Mouse (Mus musculus) forebrain, embryonic 12.5 days (tissue): ENCODE results near the gene Dclk3. TPM values are rescaled to one million over a fixed set of nuclear protein-coding genes. Genes with fewer than 3 reads are reported as not detected.

Source experiments
- ATAC-seq: fragments of 200-750 bp; cut with Nextera tagmentation; 2 replicates; pipeline ENCODE4 v1.8.0; 2017; ENCODE audit warnings: moderate TSS enrichment; ENCODE audit not compliant: low FRiP score
- H3K27ac ChIP-seq: fragments of 300-500 bp; sonication (generic); 2 replicates; pipeline ENCODE4 v1.5.1; 2016; ENCODE audit warnings: mild to moderate bottlenecking
- H3K27me3 ChIP-seq: fragments of 300-500 bp; sonication (generic); 2 replicates; pipeline ENCODE4 v1.6.1; 2016; ENCODE audit warnings: mild to moderate bottlenecking
- H3K36me3 ChIP-seq: fragments of 300-500 bp; sonication (generic); replicated peaks from 2 replicates; pipeline ENCODE4 v1.6.1; 2016; ENCODE audit warnings: mild to moderate bottlenecking
- H3K4me1 ChIP-seq: fragments of 300-500 bp; sonication (generic); 2 replicates; pipeline ENCODE4 v1.6.1; 2016
- H3K4me2 ChIP-seq: fragments of 300-500 bp; sonication (generic); 2 replicates; pipeline ENCODE4 v1.6.1; 2016; ENCODE audit warnings: mild to moderate bottlenecking, moderate library complexity
- H3K4me3 ChIP-seq: fragments of 300-500 bp; sonication (generic); replicated peaks from 2 replicates; pipeline ENCODE4 v1.5.1; 2016; ENCODE audit warnings: mild to moderate bottlenecking
- H3K9ac ChIP-seq: fragments of 300-500 bp; sonication (generic); 2 replicates; pipeline ENCODE4 v1.6.1; 2016; ENCODE audit warnings: mild to moderate bottlenecking
- H3K9me3 ChIP-seq: fragments of 300-500 bp; sonication (generic); 2 replicates; pipeline ENCODE4 v1.6.1; 2016
- WGBS: fragments of 180-500 bp; shearing (Covaris S2); methylation state at CpG from one replicate; pipeline ENCODE4 v1.1.7; 2016; 5-methylcytosine and 5-hydroxymethylcytosine counted together
- polyA plus RNA-seq: library from polyadenylated mRNA; unstranded; fragments of >200 nt; fragmentation: Nextera tagmentation; extraction: Ambion mirVana; gene quantifications from 2 replicates; pipeline ENCODE4 v1.2.1, GENCODE M21; 2016

The Dclk3 gene
- 0.91 and 1.1 TPM in 2 replicates for polyA plus RNA-seq

DNA sequence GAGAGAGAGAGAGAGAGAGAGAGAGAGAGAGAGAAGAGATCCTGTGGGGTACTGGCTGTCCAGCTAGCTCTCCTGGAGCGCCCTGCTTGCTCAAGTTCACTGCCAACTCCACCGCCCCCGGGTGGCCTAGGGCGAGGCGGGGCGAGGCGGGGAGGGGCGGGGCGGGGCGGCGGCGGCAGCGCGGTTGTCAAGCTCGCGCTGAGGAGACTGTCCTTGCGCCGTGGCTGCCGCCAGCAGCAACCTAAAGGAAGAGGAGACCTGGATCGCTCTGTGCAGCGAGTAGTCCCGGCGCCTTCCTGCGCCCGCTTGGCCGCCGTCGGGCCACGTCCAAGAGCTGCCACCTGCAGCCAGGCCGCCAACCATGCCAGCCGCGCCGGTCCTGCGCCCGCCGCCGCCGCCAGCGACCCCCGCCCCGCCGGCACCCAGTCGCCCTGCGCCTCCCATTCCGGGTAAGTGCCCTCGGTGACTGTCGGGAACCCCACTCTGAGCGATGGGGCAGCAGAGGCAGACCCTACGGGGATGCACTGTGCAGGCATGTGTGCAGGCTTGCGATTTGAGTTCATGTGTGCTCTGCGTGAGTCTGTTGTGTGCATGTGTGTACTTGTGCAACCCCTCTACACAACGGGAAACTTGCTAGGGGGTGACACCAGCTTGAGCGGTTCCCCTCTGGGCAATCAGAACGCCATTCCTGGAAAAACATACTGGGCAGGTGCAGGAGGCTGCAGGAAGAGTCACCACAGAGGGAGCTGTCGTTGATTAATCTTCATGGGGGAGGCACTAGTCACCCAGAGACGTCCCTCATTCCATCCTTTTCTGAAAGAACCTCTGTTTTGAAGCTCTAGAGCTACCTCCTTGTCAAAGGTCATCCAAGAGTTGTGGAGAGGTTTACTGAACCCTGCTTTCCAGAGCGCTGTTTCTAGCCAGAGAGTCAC, at the start of gene Dclk3:
Gene Dclk3, plus strand, starts transcription at position 178 of the 932 bp plus-strand sequence.
- peak; percentile 70 for ATAC-seq
- no peak within 1 kb of the TSS for H3K27ac ChIP-seq
- H3K9me3 ChIP-seq: no peaks in the 10 kb centered on the region
- peaks cover 4% of the 10 kb centered on the region; the same call in 1 of the 2 replicates for H3K4me1 ChIP-seq
- peak within 1 kb of the TSS; percentile 61 for H3K9ac ChIP-seq
- H3K27me3 ChIP-seq: peaks cover 42% of the 10 kb centered on the region
- H3K4me3 ChIP-seq: peak within 1 kb of the TSS; percentile 51
- WGBS: 4% methylated on average over 46 of the region's 57 CpGs
- H3K36me3 ChIP-seq: no peaks in the 10 kb centered on the region
- H3K4me2 ChIP-seq: peak within 1 kb of the TSS; percentile 83

DNA sequence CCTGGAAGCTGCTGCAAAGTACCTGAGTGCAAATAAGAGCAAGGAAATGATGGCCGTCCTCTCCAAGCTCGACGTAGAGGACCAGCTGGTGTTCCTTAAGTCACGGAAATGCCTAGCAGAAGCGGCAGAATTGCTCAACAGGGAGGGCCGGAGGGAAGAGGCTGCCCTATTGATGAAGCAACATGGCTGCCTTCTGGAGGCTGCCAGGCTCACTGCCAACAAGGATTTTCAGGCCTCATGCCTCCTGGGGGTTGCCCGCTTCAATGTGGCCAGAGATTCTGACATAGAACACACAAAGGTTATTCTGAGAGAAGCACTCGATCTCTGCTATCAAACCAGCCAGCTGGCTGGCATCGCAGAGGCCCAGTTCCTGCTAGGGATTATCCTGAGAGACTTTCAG, 48.9 kb upstream of the Dclk3 start:
- Histone ChIP-seq H3K27ac (no peak overlapping the region), H3K9ac (no peak overlapping the region), H3K4me1 (no peaks in the 10 kb centered on the region), H3K4me2 (no peak overlapping the region), H3K4me3 (no peak overlapping the region), H3K27me3 (no peaks in the 10 kb centered on the region), H3K9me3 (no peaks in the 10 kb centered on the region), H3K36me3 (no peaks in the 10 kb centered on the region)
- 88% methylated on average over 9 of the region's 9 CpGs for WGBS
- no peak for ATAC-seq

DNA sequence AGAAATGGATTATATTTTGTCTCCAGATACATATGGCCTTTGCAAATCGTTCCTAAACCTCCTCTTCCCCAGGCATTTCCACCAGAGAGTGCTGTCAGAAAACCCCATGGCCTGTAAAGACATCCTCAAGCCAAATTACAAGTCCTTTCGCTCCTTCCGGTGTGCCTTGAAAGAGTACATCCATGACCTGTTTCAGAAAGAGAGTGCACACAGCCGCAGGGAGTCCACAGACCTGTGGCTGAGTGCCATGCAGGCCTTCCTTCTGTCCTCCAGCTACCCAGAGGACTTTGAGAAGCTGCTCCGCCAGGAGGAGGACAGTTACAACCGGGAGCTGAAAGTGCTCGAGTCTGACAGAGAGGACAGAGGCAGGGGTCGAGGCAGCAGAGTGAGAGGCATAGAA, 47.8 kb upstream of the Dclk3 start:
- 87% methylated on average over 8 of the region's 8 CpGs for WGBS
- no peak overlapping the region for H3K27ac ChIP-seq
- no peak for ATAC-seq
- no peak overlapping the region for H3K4me3 ChIP-seq
- no peak overlapping the region for H3K9ac ChIP-seq
- H3K4me1 ChIP-seq: no peaks in the 10 kb centered on the region
- H3K27me3 ChIP-seq: no peaks in the 10 kb centered on the region
- no peaks in the 10 kb centered on the region for H3K36me3 ChIP-seq
- no peak overlapping the region for H3K4me2 ChIP-seq
- no peaks in the 10 kb centered on the region for H3K9me3 ChIP-seq

DNA sequence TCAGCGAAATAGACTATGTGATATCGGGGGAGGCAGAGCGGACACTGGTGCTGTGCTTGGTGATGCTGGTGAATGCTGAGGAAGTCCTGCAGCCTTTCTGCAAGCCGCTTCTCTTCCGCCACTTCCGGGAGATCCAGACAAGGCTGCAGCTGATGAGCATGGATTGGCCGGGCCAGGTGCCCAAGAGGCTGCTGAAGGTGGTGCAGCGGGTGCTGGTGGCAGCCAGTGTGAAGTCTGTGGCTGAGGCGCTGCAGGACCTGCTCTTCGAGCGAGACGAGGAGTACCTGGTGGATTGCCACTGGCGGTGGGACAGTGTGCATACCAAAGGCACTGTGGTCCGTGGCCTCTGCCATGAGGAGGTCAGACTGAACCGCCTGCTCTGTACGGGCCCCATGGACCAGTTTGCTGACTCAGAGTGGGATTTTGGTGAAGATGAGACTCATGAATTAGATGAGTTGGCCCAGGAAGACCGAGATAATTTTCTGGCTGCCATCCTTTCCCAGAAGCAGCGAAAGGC, 46.9 kb upstream of the Dclk3 start:
- H3K9ac ChIP-seq: no peak overlapping the region

GRCm38 (mm10) chr9:111395265-111395664, 43.6 kb upstream of the Dclk3 start:
- 66% methylated on average over 5 of the region's 5 CpGs for WGBS
- Histone ChIP-seq H3K36me3 (no peaks in the 10 kb centered on the region), H3K27ac (no peak overlapping the region), H3K27me3 (no peaks in the 10 kb centered on the region), H3K9me3 (no peaks in the 10 kb centered on the region), H3K4me3 (no peak overlapping the region), H3K9ac (no peak overlapping the region), H3K4me1 (no peaks in the 10 kb centered on the region), H3K4me2 (no peak overlapping the region)
- ATAC-seq: no peak

More for the DNA sequence above, 46.9 kb upstream of the Dclk3 start:
- Histone ChIP-seq H3K27me3 (no peaks in the 10 kb centered on the region), H3K27ac (no peak overlapping the region), H3K4me2 (no peak overlapping the region), H3K4me1 (no peaks in the 10 kb centered on the region), H3K4me3 (no peak overlapping the region), H3K9me3 (no peaks in the 10 kb centered on the region), H3K36me3 (no peaks in the 10 kb centered on the region)
- ATAC-seq: no peak
- 93% methylated on average over 18 of the region's 18 CpGs for WGBS

DNA sequence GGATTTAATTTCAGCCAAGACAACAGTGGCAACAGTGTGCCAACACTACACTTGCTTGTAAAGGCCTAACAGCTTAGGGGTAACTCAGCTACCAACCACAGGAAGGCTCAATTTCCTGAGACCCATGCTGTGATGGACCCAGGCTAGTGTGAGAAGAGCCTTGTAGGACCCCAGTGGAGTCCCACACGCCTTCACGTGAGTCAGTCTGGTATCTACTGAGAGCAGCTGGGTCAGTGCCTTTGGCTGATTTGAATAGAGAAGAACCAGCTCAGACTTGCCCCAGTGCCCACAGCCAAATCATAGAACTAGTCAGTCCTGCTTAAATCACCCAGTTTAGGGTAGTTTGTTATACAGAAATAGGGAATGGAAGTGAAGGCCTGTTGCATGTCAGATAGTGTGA, 40.8 kb upstream of the Dclk3 start:
- H3K4me1 ChIP-seq: no peaks in the 10 kb centered on the region
- no peak overlapping the region for H3K27ac ChIP-seq
- H3K4me2 ChIP-seq: no peak overlapping the region
- H3K27me3 ChIP-seq: no peaks in the 10 kb centered on the region
- ATAC-seq: no peak
- WGBS: 77% methylated on average over 2 of the region's 2 CpGs
- no peak overlapping the region for H3K4me3 ChIP-seq
- H3K36me3 ChIP-seq: no peaks in the 10 kb centered on the region
- H3K9ac ChIP-seq: no peak overlapping the region
- no peaks in the 10 kb centered on the region for H3K9me3 ChIP-seq

DNA sequence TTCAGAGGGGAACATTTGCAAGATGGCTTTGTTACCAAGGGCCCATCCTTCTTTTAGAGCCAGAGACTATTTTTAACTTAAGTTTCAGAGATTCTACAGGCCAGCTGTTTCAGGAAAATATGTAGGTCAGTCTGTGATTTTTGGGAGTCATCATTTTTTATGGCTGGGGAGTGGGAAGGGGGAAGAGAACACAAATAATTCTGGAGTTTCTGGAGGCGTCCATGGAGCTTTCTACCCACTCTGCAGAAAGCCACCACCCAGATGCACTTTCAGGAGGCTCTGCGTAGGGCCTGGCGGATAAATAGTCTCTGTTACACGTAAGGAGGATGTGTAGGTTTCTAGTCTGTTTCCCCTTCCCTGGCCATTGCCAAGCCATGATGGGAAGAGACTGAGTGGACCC, 38.8 kb upstream of the Dclk3 start:
- 87% methylated on average over 4 of the region's 4 CpGs for WGBS
- H3K4me1 ChIP-seq: no peaks in the 10 kb centered on the region
- no peak overlapping the region for H3K4me2 ChIP-seq
- no peak overlapping the region for H3K4me3 ChIP-seq
- H3K9ac ChIP-seq: no peak overlapping the region
- ATAC-seq: no peak
- no peak overlapping the region for H3K27ac ChIP-seq
- no peaks in the 10 kb centered on the region for H3K9me3 ChIP-seq
- no peaks in the 10 kb centered on the region for H3K36me3 ChIP-seq
- no peaks in the 10 kb centered on the region for H3K27me3 ChIP-seq

DNA sequence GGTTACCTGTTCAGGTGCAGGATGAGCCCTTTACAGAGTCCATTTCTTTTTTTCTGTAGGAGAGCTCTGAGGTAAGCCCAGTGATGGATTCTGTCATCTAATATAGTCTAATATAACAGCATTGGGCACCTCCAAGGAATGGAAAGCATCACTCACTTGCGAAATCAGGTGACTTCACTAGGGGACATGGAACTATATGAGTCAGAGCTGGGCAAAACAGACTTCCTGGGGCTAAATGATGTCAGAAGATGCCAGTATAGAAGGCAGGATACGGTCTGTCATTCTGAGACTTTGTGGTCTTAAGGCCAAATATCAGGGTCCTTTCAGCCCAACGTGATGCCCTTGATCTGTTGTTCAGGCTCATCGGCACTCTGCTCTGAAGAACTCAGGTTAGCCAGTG, 35.7 kb upstream of the Dclk3 start:
- no peak overlapping the region for H3K4me2 ChIP-seq
- H3K4me1 ChIP-seq: no peaks in the 10 kb centered on the region
- H3K9me3 ChIP-seq: no peaks in the 10 kb centered on the region
- ATAC-seq: no peak
- H3K27ac ChIP-seq: no peak overlapping the region
- H3K36me3 ChIP-seq: no peaks in the 10 kb centered on the region
- no peaks in the 10 kb centered on the region for H3K27me3 ChIP-seq
- H3K9ac ChIP-seq: no peak overlapping the region
- no peak overlapping the region for H3K4me3 ChIP-seq
- WGBS: 90% methylated on average over 4 of the region's 4 CpGs

DNA sequence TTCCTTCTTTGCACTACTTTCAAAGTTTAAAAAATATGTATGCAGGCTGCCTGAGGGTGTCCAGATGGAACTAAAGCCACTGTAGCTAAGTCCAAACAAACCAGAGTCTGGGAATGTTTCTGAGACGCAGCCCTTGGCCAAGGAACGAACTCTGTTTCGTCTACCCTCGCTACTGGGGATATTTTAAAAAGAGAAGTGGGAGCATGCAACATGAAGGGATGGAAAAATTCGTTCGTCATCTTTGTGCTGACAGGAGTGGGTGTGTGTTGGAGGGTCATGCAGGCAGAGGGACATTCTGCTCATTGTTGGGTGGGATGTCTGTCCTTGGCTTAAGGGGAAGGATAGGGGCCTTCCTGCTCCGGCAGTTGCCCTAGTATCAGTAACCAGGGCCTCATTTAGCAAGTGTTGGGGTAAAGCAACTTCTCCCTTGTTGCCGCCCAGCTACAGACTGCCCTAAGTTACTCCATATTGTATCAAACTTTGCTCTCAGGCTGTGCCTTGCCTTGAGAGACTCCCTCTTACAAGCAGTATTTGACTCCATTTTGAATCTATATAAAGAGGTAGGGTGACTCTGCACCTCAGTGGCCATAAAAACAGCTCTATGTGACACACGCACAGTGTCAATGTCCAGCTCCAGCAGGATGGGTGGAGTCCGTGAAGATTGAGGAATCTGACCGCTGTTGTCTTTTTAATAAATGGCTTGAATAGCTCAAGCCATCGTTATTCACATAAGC, 34.4 kb upstream of the Dclk3 start:
- no peak overlapping the region for H3K4me3 ChIP-seq
- H3K27ac ChIP-seq: no peak overlapping the region
- WGBS: 90% methylated on average over 12 of the region's 12 CpGs
- no peaks in the 10 kb centered on the region for H3K9me3 ChIP-seq
- no peak overlapping the region for H3K4me2 ChIP-seq
- H3K4me1 ChIP-seq: no peaks in the 10 kb centered on the region
- H3K36me3 ChIP-seq: no peaks in the 10 kb centered on the region
- ATAC-seq: no peak
- no peak overlapping the region for H3K9ac ChIP-seq
- H3K27me3 ChIP-seq: no peaks in the 10 kb centered on the region

- ATAC-seq: no peak
- H3K4me2 ChIP-seq: no peak overlapping the region
- no peak overlapping the region for H3K4me3 ChIP-seq
- no peaks in the 10 kb centered on the region for H3K36me3 ChIP-seq
- H3K4me1 ChIP-seq: no peaks in the 10 kb centered on the region
- no peaks in the 10 kb centered on the region for H3K9me3 ChIP-seq
- H3K9ac ChIP-seq: no peak overlapping the region
- no peaks in the 10 kb centered on the region for H3K27me3 ChIP-seq
- 88% methylated on average over 6 of the region's 6 CpGs for WGBS
- H3K27ac ChIP-seq: no peak overlapping the region
Measured at GRCm38 (mm10) chr9:111405080-111405428, 33.8 kb upstream of the Dclk3 start.

GRCm38 (mm10) chr9:111408012-111408411, 30.9 kb upstream of the Dclk3 start:
- Histone ChIP-seq H3K4me2 (no peak overlapping the region), H3K9ac (no peak overlapping the region), H3K9me3 (no peaks in the 10 kb centered on the region), H3K36me3 (no peaks in the 10 kb centered on the region), H3K27me3 (no peaks in the 10 kb centered on the region), H3K27ac (no peak overlapping the region), H3K4me3 (no peak overlapping the region), H3K4me1 (no peaks in the 10 kb centered on the region)
- WGBS: 67% methylated on average over 6 of the region's 6 CpGs
- ATAC-seq: no peak

DNA sequence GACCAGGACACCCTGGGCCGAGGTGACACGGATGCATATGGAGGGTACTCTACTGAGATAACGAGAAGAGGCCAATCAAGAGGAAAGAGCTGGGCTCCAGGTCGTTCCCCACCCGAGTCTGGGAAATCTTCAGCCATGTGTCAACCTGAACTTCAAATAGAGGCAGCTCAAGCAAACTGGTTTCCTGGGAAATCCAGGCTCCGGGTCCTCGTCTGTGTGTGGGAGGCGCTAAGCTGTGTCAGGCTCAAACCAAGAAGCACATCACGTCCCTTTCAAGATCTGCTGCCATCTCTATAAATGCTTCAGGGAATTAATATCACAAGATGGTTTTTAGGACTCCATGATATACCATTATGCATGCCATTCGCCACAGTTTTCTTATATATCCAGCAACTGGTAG, 30.5 kb upstream of the Dclk3 start:
- Histone ChIP-seq H3K4me3 (no peak overlapping the region), H3K4me2 (no peak overlapping the region), H3K27ac (no peak overlapping the region), H3K4me1 (no peaks in the 10 kb centered on the region), H3K9me3 (no peaks in the 10 kb centered on the region), H3K27me3 (no peaks in the 10 kb centered on the region), H3K9ac (no peak overlapping the region), H3K36me3 (no peaks in the 10 kb centered on the region)
- WGBS: 85% methylated on average over 10 of the region's 10 CpGs
- no peak for ATAC-seq
